Mouse (Mus musculus): Measurements from ENCODE around the gene Gpr142. TPM values are rescaled to one million over a fixed set of nuclear protein-coding genes. Genes with fewer than 3 reads are reported as not detected.

Gpr142 gene
- total RNA-seq, 2 experiments from 2014 or later, result not detected

Other genes with a start within 250 kb of the Gpr142 start
- gene Rpl38, start 130.4 kb upstream of the Gpr142 start, total RNA-seq (2021), result 1,000 to 10,000 TPM; 1,144 to 1,233 TPM
- 10 to 100 TPM; 19.9 to 21.4 TPM for gene Ttyh2, start 123.5 kb upstream of the Gpr142 start, total RNA-seq (2021)
- 1 to 10 TPM; 1.5 to 1.8 TPM for gene Dnaic2, start 71.5 kb upstream of the Gpr142 start, total RNA-seq (2021)
- gene Kif19a, start 33.5 kb upstream of the Gpr142 start, total RNA-seq (2021), result 1 to 10 TPM; 2.7 to 2.9 TPM
- gene Btbd17, start 3.0 kb upstream of the Gpr142 start, total RNA-seq (2021), result 10 to 100 TPM; 12.5 to 14.7 TPM
- 1 to 10 TPM; 4.9 to 5.6 TPM for gene Gprc5c, start 52.2 kb downstream of the Gpr142 start, total RNA-seq (2021)
- gene Cd300a, start 91.1 kb downstream of the Gpr142 start, total RNA-seq (2021), result under 1 TPM; 0.44 to 0.54 TPM
- not detected for gene Cd300lb, start 135.5 kb downstream of the Gpr142 start, total RNA-seq (2021)
- gene Cd300c, start 170.2 kb downstream of the Gpr142 start, total RNA-seq (2021), result not detected
- gene Cd300ld, start 191.0 kb downstream of the Gpr142 start, total RNA-seq (2021), result under 1 TPM; 0.12 to 0.14 TPM
- 1 to 10 TPM in 1 of 2 experiments, under 1 TPM in 1; 0.70 to 1.3 TPM for gene Cd300c2, start 203.0 kb downstream of the Gpr142 start, total RNA-seq (2021)
- not detected for gene Cd300ld2, start 217.3 kb downstream of the Gpr142 start, total RNA-seq (2021)
- 1 to 10 TPM in 1 of 2 experiments, not detected in 1; 1.0 TPM for gene Cd300ld4, start 228.1 kb downstream of the Gpr142 start, total RNA-seq (2021)
- gene Cd300ld5, start 238.8 kb downstream of the Gpr142 start, total RNA-seq (2021), result under 1 TPM; 0.50 to 0.62 TPM
- gene Cd300ld3, start 249.5 kb downstream of the Gpr142 start, total RNA-seq (2021), result under 1 TPM; 0.50 to 0.62 TPM

Data from left cerebral cortex, postnatal 4 days (tissue).